Mouse (Mus musculus) left cerebral cortex, adult 8-10 months (tissue): ENCODE results near the gene Atxn1l. TPM values are rescaled to one million over a fixed set of nuclear protein-coding genes. Genes with fewer than 3 reads are reported as not detected.

Experiments
- total RNA-seq, 4 experiments: library from RNA; stranded (reverse); gene quantifications; 2 replicates each; pipeline ENCODE4 v1.2.4; 2022

The Atxn1l gene
- total RNA-seq, 4 experiments from 2014 or later, result 39.5 to 50.7 (median 43.0) TPM

Other genes with a start within 250 kb of the Atxn1l start
- under 1 TPM; 0.11 to 0.40 (median 0.28) TPM for gene Pmfbp1, start 243.7 kb downstream of the Atxn1l start, total RNA-seq
- gene Dhx38, start 171.9 kb downstream of the Atxn1l start, total RNA-seq, result 10 to 100 TPM; 27.0 to 29.0 (median 28.0) TPM
- 10 to 100 TPM; 17.0 to 19.4 (median 18.4) TPM for gene Txnl4b, start 171.8 kb downstream of the Atxn1l start, total RNA-seq
- gene Hp, start 158.6 kb downstream of the Atxn1l start, total RNA-seq, result under 1 TPM in 1 of 4 experiments, not detected in 3; 0.28 TPM
- gene Dhodh, start 129.1 kb downstream of the Atxn1l start, total RNA-seq, result 10 to 100 TPM; 21.0 to 24.2 (median 23.3) TPM
- 1 to 10 TPM in 3 of 4 experiments, under 1 TPM in 1; 0.48 to 1.6 (median 1.3) TPM for gene Pkd1l3, start 123.2 kb downstream of the Atxn1l start, total RNA-seq
- gene Ist1, start 44.5 kb downstream of the Atxn1l start, total RNA-seq, result 10 to 100 TPM; 71.8 to 75.1 (median 72.0) TPM
- 10 to 100 TPM; 38.5 to 41.9 (median 39.0) TPM for gene Zfp821, start 32.2 kb downstream of the Atxn1l start, total RNA-seq
- 10 to 100 TPM; 73.3 to 88.7 (median 78.6) TPM for gene Ap1g1, start 40.8 kb upstream of the Atxn1l start, total RNA-seq
- gene Phlpp2, start 130.8 kb upstream of the Atxn1l start, total RNA-seq, result 10 to 100 TPM; 32.5 to 35.5 (median 33.5) TPM
- under 1 TPM; 0.49 to 0.78 (median 0.68) TPM for gene Marveld3, start 224.5 kb upstream of the Atxn1l start, total RNA-seq